Mouse (Mus musculus) olfactory bulb, adult 2 months (tissue): Measurements from ENCODE around the gene Kif5a.

Experiments used
- CTCF ChIP-seq: fragments of 200-500 bp; IDR thresholded peaks from 2 replicates; pipeline ENCODE4 v1.5.1; 2012; ENCODE audit warnings: low read depth, mild to moderate bottlenecking, low read length, moderate library complexity; ENCODE audit not compliant: insufficient read depth
- POLR2A ChIP-seq: fragments of 200-500 bp; IDR thresholded peaks from 2 replicates; pipeline ENCODE4 v1.6.1; 2012; ENCODE audit warnings: mild to moderate bottlenecking, low read depth, low read length, moderate library complexity; ENCODE audit not compliant: insufficient read depth

DNA sequence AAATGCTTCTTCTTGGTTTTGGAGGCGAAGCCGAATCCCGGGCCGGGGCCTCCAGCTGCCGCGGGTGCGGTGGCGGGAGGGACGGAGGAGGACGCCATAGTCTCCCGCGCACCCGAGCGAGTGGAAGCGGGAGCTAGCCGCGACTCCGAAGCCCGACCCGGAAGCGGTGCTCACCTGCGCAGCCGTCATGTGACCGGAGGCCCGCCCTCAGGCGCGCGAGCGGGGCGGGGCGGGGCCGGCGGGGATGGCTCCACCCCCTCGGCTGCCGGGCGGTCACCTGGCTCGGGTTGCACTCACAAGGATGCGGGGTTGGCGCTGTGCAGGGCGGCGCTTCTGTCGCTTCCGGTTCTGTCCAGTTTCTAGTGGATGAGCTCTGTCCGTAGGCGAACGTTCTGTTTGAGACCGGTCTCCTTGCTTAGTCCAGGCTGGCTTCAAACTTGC is 51.7 kb downstream of the Kif5a start, which contains the start of gene Pip4k2c:
- no peak for TF ChIP-seq CTCF
- peak; percentile 61; the same call in 1 of the 2 replicates for TF ChIP-seq POLR2A
